In the genomic region with DNA sequence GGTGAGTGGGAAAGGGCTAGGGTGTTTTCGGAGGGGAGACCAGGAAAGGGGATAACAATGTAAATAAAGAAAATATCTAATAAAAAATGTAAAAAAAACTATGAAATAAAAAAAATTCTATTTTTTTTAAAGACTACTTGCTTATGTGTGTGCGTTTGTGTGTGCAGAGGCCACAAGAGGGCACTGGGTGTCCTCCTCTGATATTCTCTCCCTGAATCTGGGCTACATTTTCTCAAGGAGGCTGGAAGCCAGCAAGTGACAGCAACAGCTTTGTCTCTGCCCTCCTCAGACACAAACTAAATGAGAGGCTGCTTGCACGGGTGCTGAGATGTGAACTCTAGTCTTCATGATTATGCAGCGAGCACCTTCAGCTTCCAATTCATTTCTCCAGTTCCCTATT, we compare ENCODE assay signal across 9 mouse cellular contexts. TPM values are rescaled to one million over a fixed set of nuclear protein-coding genes. Genes with fewer than 3 reads are reported as not detected.
DNase-seq lines count a peak whose midpoint lies in the region; ATAC-seq and TF ChIP-seq lines count a peak whose summit lies in the region.
"Had no signal": no experiment of that assay in that cellular context is flagged by ENCODE, and none has a peak within 500 bp of the region (broad histone marks: within the 10 kb centered on the region; RNA-seq: fewer than 3 reads in every experiment).

No protein-coding gene starts in this region.

- TF ChIP-seq POLR2A in ES-Bruce4 (IDR thresholded peaks at IDR 0.05; ENCODE audit: insufficient read depth, low read length) = no peak

- H3K9ac ChIP-seq in heart, postnatal 0 days (replicated peaks; ENCODE audit: low read depth, low read length) = no peak overlapping the region
- no peak overlapping the region for H3K9ac ChIP-seq in ES-Bruce4 (ENCODE audit: low read depth, poor library complexity, severe bottlenecking)

- no peak overlapping the region for H3K4me3 ChIP-seq in heart, postnatal 0 days (ENCODE audit: low read depth, low read length)
- H3K4me3 ChIP-seq in ES-Bruce4 (ENCODE audit: low read depth, low read length) = no peak overlapping the region

- no peaks in the 10 kb centered on the region for H3K27me3 ChIP-seq in heart, postnatal 0 days (ENCODE audit: control insufficient read depth, insufficient read depth, low read length)
- no peaks in the 10 kb centered on the region for H3K27me3 ChIP-seq in ES-Bruce4 (ENCODE audit: control insufficient read depth, insufficient read depth, low read length, poor library complexity, severe bottlenecking)

- H3K4me1 ChIP-seq in heart, postnatal 0 days (ENCODE audit: control insufficient read depth, insufficient read depth) = peaks cover 17% of the 10 kb centered on the region
- H3K4me1 ChIP-seq in ES-Bruce4 (ENCODE audit: control insufficient read depth, insufficient read depth, low read length) = no peaks in the 10 kb centered on the region

- peak overlapping the region; percentile 16; the same call in 1 of the 2 replicates for H3K27ac ChIP-seq in heart, postnatal 0 days (ENCODE audit: low read depth)
- no peak overlapping the region for H3K27ac ChIP-seq in ES-Bruce4 (ENCODE audit: insufficient read depth, low read length)

- no peaks in the 10 kb centered on the region for H3K9me3 ChIP-seq in heart, postnatal 0 days (replicated peaks; ENCODE audit: control insufficient read depth, low read length)
- no peaks in the 10 kb centered on the region for H3K9me3 ChIP-seq in ES-Bruce4 (replicated peaks; ENCODE audit: control insufficient read depth, insufficient read depth, low read length, poor library complexity, severe bottlenecking)

- H3K36me3 ChIP-seq in heart, postnatal 0 days (replicated peaks; ENCODE audit: control insufficient read depth, insufficient read depth, low read length) = 0 out of 2 replicates have a peak, but pooled peaks cover 2% of the 10 kb centered on the region
- no peaks in the 10 kb centered on the region for H3K36me3 ChIP-seq in ES-Bruce4 (ENCODE audit: control insufficient read depth, insufficient read depth, low read length, poor library complexity, severe bottlenecking)

- no peak for TF ChIP-seq EP300 in heart, postnatal 0 days (IDR thresholded peaks at IDR 0.05; ENCODE audit: low read depth)
- TF ChIP-seq EP300 in ES-Bruce4 (IDR thresholded peaks at IDR 0.05; ENCODE audit: insufficient read depth, low read depth, low read length) = no peak

- no peak for DNase-seq in heart, postnatal 0 days (ENCODE audit: low spot score)
- DNase-seq in heart, adult 11 months = no peak
- DNase-seq in 3T3-L1 (ENCODE audit: low read depth, low spot score) = peak; percentile 75
- DNase-seq in induced T-regulatory cell, adult 2 months (ENCODE audit: low read depth) = peak; percentile 47
- no peak for DNase-seq in frontal cortex, postnatal 36 days (ENCODE audit: low spot score in 2 of 2)
- DNase-seq in layer of hippocampus, adult 11-12 months (ENCODE audit: low spot score) = no peak

- peak; percentile 54 for TF ChIP-seq CTCF in heart, postnatal 0 days (IDR thresholded peaks at IDR 0.05; ENCODE audit: low read depth)
- TF ChIP-seq CTCF in ES-Bruce4 (IDR thresholded peaks at IDR 0.05; ENCODE audit: low read depth, low read length) = peak; percentile 7

- ATAC-seq in heart, postnatal 0 days (ENCODE audit: insufficient read depth, low read depth) = no peak
- ATAC-seq in frontal cortex, adult (ENCODE audit: low TSS enrichment) = no peak

- no peak overlapping the region for H3K4me2 ChIP-seq in heart, postnatal 0 days (ENCODE audit: low read depth, low read length)

- 63% methylated on average over 4 of the region's 4 CpGs for WGBS in heart, postnatal 0 days

RNA-seq across cellular contexts. Expression of a gene that starts 14.4 kb away (rescaled TPM):
- not detected in 2 replicates for total RNA-seq in heart, postnatal 0 days (2014; rRNA removed; ENCODE audit: low replicate concordance)
- not detected in 2 replicates for polyA plus RNA-seq in heart, postnatal 0 days (2015; fragmentation: Nextera tagmentation; extraction: Ambion mirVana)
- polyA plus RNA-seq in ES-Bruce4 (2011; ENCODE audit: insufficient read depth, insufficient read length, low read depth, missing spikeins) = not detected in 2 replicates
- polyA plus RNA-seq: large intestine, adult 2 months had no signal

RNA-seq across cellular contexts. Expression of a gene that starts 42.5 kb away (rescaled TPM):
- 16.3 and 21.0 TPM in 2 replicates for total RNA-seq in heart, postnatal 0 days (2014; rRNA removed; ENCODE audit: low replicate concordance)
- polyA plus RNA-seq in heart, postnatal 0 days (2015; fragmentation: Nextera tagmentation; extraction: Ambion mirVana) = 24.6 and 27.1 TPM in 2 replicates
- 31.4 and 33.7 TPM in 2 replicates for polyA plus RNA-seq in ES-Bruce4 (2011; ENCODE audit: insufficient read depth, insufficient read length, low read depth, missing spikeins)

RNA-seq across cellular contexts. Expression of a gene that starts 58.8 kb away (rescaled TPM):
- total RNA-seq in heart, postnatal 0 days (2014; rRNA removed; ENCODE audit: low replicate concordance) = 122 and 156 TPM in 2 replicates
- 190 and 200 TPM in 2 replicates for polyA plus RNA-seq in heart, postnatal 0 days (2015; fragmentation: Nextera tagmentation; extraction: Ambion mirVana)
- polyA plus RNA-seq in ES-Bruce4 (2011; ENCODE audit: insufficient read depth, insufficient read length, low read depth, missing spikeins) = 47.3 and 53.2 TPM in 2 replicates

RNA-seq across cellular contexts. Expression of a gene that starts 58.8 kb away (rescaled TPM):
- 19.5 and 21.2 TPM in 2 replicates for total RNA-seq in heart, postnatal 0 days (2014; rRNA removed; ENCODE audit: low replicate concordance)
- 125 and 132 TPM in 2 replicates for polyA plus RNA-seq in heart, postnatal 0 days (2015; fragmentation: Nextera tagmentation; extraction: Ambion mirVana)
- 282 and 285 TPM in 2 replicates for polyA plus RNA-seq in ES-Bruce4 (2011; ENCODE audit: insufficient read depth, insufficient read length, low read depth, missing spikeins)

Comparison
In these comparisons a context has a peak if more than half of its experiments do, and no peak if none do; other contexts are left out.
1. DNase-seq: peak in 3T3-L1 (single experiment) and induced T-regulatory cell, adult 2 months (single experiment); none in heart, postnatal 0 days (single experiment), heart, adult 11 months (single experiment), frontal cortex, postnatal 36 days (0 of 2) and layer of hippocampus, adult 11-12 months (single experiment).